Mouse (Mus musculus) urinary bladder, postnatal 10 days (tissue): ENCODE results near the gene Timp2.

Experiments
- DNase-seq: peaks from one replicate; pipeline ENCODE4 v3.0.0; 2022; ENCODE audit warnings: low spot score

Timp2 gene

GRCm38 (mm10) chr11:118369657-118370056 lies 14.1 kb upstream of the Timp2 start:
- DNase-seq = peak; percentile 7

- DNase-seq = peak; percentile 8
These were observed 13.7 kb upstream of the Timp2 start for GRCm38 (mm10) chr11:118369251-118369650.

GRCm38 (mm10) chr11:118368330-118368729 lies 12.8 kb upstream of the Timp2 start:
- DNase-seq = peak; percentile 8

GRCm38 (mm10) chr11:118366559-118366958 lies 11.0 kb upstream of the Timp2 start:
- no peak for DNase-seq

GRCm38 (mm10) chr11:118366108-118366507 lies 10.6 kb upstream of the Timp2 start:
- DNase-seq = peak; percentile 6

- peak; percentile 14 for DNase-seq
These were observed 9.6 kb upstream of the Timp2 start for GRCm38 (mm10) chr11:118365171-118365570.

GRCm38 (mm10) chr11:118364021-118364420 lies 8.5 kb upstream of the Timp2 start:
- DNase-seq = peak; percentile 9

- peak; percentile 10 for DNase-seq
These were observed 7.5 kb upstream of the Timp2 start for GRCm38 (mm10) chr11:118362971-118363518.

GRCm38 (mm10) chr11:118362501-118362900 lies 7.0 kb upstream of the Timp2 start:
- DNase-seq = peak; percentile 4

- DNase-seq = no peak
These were observed 5.4 kb upstream of the Timp2 start for GRCm38 (mm10) chr11:118360907-118361341.

GRCm38 (mm10) chr11:118360491-118360890 lies 5.0 kb upstream of the Timp2 start:
- no peak for DNase-seq

GRCm38 (mm10) chr11:118355205-118355604 lies 335 bp downstream of the Timp2 start:
- peak; percentile 80 for DNase-seq

- DNase-seq = no peak
These were observed 826 bp downstream of the Timp2 start for GRCm38 (mm10) chr11:118354636-118355191.

- DNase-seq = no peak
These were observed 6.0 kb downstream of the Timp2 start for GRCm38 (mm10) chr11:118349494-118349893.

- no peak for DNase-seq
These were observed 6.7 kb downstream of the Timp2 start for GRCm38 (mm10) chr11:118348877-118349276.

- DNase-seq = no peak
These were observed 7.1 kb downstream of the Timp2 start for GRCm38 (mm10) chr11:118348419-118348818.

GRCm38 (mm10) chr11:118347911-118348310 lies 7.6 kb downstream of the Timp2 start:
- no peak for DNase-seq

GRCm38 (mm10) chr11:118347391-118347790 lies 8.1 kb downstream of the Timp2 start:
- no peak for DNase-seq

- no peak for DNase-seq
These were observed 9.0 kb downstream of the Timp2 start for GRCm38 (mm10) chr11:118346395-118347096.

GRCm38 (mm10) chr11:118345693-118346092 lies 9.8 kb downstream of the Timp2 start:
- no peak for DNase-seq

- DNase-seq = no peak
These were observed 11.9 kb downstream of the Timp2 start for GRCm38 (mm10) chr11:118343629-118344028.

GRCm38 (mm10) chr11:118342400-118342981 lies 13.0 kb downstream of the Timp2 start, which contains the start of gene Cep295nl:
TSS of gene Cep295nl (minus strand) at chr11:118342500.
- no peak for DNase-seq
